Mouse (Mus musculus) heart, postnatal 36 days (tissue): ENCODE results near the gene Tshz2. TPM values are rescaled to one million over a fixed set of nuclear protein-coding genes. Genes with fewer than 3 reads are reported as not detected.
"Not testable (repeated sequence)": the region's sequence is repeated elsewhere in the genome, so short reads cannot be mapped to it uniquely, and the experiment has no call there.

Experiments used
- DNase-seq, 2 experiments: peaks; one replicate each; pipeline ENCODE4 v3.0.0; 2021 to 2022
- intact Hi-C: fragments of 180-260 bp; cut with DNase I; formaldehyde crosslinking; loops from one replicate; pipeline ENCODE4 v1.15.1; 2025
- total RNA-seq, 2 experiments: library from RNA; stranded (reverse); gene quantifications; 2 replicates each; pipeline ENCODE4 v1.2.3; 2021

Gene Tshz2
- 10 to 100 TPM; 13.6 to 14.9 TPM for total RNA-seq

DNA sequence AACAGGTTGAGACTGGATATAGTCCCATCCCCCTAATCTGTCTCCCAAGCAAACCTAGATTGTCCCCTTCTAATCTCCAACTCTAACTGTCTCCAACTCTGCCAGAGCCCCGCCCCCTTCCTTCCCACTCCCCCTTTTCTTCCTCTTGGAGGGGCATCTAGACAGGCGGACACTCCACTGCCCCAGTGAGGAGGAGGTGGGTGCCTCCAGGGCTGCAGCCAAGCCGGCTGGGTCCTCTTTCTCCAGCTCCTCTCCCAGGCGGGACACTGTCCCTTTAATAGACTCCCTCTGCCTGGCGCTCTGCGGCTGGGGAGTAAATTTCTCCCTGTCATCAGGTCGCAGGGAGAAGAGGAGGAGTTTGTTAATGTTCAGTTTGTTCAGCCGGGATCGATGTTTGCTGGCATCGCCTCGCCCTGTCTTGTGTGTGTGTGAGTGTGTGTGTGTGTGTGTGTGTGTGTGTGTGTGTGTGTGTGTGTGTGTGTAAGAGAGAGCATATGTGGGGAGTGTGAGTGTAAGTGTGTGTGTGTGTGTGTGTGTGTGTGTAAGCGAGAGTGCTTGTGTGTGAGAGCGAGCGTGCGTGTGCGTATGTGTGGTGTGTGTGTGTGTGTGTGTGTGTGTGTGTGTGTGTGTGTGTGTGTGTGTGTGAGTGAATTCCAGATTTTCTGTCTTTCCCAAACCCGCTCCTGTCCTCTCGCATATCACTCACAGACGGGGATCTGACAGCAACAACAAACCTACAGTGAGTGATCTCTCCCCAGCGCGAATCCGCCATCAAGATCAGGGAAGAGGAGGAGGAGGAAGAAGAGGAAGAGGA is at the start of gene Tshz2:
Gene Tshz2, plus strand, starts transcription at position 676 of the 814 bp plus-strand sequence.
- intact Hi-C loops = loop anchor here (1.0 to 10.0 kb wide), 3 partner anchors 38 to 212 kb away; no protein-coding TSS in a partner anchor
- peak; percentile 63 to 72 for DNase-seq

DNA sequence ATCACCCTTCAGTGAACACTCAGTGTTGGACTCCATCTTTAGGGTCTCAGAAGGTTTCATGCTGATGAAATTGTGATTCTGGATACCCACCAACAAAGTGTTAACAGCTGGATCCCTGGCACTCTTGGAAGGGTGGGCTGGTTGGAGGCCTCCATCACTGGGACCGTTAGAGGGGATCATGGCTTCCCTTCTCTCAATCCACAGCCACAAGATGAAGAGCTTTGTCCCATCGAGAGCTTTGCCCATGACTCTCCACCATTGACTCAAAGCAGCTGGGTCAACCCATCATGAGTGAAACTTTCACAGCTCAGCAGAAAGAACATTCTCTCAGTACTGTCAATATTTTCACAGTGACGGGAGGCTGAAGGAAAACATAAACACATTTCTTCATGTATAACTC is 49.3 kb upstream of the Tshz2 start:
- intact Hi-C loops = no loop called here
- DNase-seq = no peak

GRCm38 (mm10) chr2:169584745-169585456 is 47.9 kb upstream of the Tshz2 start:
- intact Hi-C loops = no loop called here
- no peak for DNase-seq

DNA sequence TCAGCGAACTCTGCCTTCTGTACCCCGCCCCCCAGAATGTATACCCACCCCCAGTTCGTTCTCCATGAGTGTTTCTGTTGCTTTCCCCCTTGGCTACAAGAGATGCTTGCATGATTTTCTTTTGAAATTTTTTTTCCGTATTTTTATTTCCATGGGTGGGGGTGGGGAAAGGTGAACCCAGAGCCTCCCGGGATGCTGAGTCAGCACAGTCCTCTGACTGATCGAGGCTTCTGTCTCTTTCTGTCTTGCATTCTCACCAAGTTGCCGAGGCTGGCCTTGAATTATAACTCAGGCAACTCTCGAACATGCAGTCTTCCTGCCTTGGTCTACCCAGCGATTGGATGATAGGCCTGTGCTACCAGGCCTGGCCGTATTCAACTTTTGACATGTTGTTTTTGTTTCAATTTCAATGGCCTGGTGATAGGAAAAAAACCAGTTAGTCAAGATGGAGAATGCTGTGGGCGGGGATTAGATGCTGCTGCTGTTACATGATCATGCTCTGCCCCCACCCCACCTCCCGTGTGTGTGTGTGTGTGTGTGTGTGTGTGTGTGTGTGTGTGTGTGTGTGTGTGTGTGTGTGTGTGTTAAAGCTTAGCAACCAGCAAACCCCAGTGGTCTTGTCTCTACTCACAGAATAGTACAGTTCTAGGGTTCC is 47.1 kb upstream of the Tshz2 start:
- intact Hi-C loops = no loop called here

GRCm38 (mm10) chr2:169586688-169587087 is 46.1 kb upstream of the Tshz2 start:
- no peak for DNase-seq
- intact Hi-C loops = no loop called here

More for the DNA sequence above, 47.1 kb upstream of the Tshz2 start:
- no peak for DNase-seq

DNA sequence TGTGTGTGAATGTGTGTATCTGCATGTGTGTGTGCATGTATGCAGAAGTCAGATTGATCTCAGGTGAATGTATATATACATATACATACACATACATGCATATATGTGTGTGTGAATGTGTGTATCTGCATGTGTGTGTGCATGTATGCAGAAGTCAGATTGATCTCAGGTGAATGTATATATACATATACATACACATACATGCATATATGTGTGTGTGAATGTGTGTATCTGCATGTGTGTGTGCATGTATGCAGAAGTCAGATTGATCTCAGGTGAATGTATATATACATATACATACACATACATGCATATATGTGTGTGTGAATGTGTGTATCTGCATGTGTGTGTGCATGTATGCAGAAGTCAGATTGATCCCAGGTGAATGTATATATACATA is 45.2 kb upstream of the Tshz2 start, which contains the start of gene Gm11011:
Gene Gm11011, minus strand, starts transcription at position 101 of the 400 bp plus-strand sequence.
- intact Hi-C loops, DNase-seq: not testable (repeated sequence)

GRCm38 (mm10) chr2:169589697-169590096 is 43.1 kb upstream of the Tshz2 start:
- intact Hi-C loops = no loop called here
- DNase-seq = no peak

DNA sequence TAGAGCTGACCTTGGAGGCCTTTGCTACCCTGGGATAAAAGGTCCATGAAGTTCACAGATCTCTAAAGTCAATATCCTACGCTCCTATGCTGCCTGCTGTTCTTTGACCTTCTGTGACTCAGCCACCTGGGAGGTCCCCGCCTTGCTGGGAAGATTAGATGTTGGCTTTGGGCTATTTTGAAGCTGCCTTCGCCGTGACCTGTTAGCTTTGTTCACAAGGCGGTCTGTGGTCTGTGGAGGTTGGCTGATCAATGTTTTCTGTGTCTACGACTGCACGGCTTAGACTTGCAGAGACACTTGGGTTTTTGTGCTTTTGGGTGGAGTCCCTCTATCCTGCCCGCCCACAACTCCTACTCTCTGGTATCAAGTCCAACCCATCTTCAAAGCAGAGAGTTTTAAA is 42.4 kb upstream of the Tshz2 start:
- DNase-seq = no peak
- intact Hi-C loops = no loop called here

- intact Hi-C loops = no loop called here
- no peak for DNase-seq
Observed at GRCm38 (mm10) chr2:169593742-169594141, 39.1 kb upstream of the Tshz2 start.

GRCm38 (mm10) chr2:169597357-169597756 is 35.5 kb upstream of the Tshz2 start:
- no peak for DNase-seq
- intact Hi-C loops = no loop called here

- intact Hi-C loops = no loop called here
- no peak for DNase-seq
Observed at GRCm38 (mm10) chr2:169597971-169598370, 34.8 kb upstream of the Tshz2 start.

GRCm38 (mm10) chr2:169599591-169599990 is 33.2 kb upstream of the Tshz2 start:
- intact Hi-C loops = no loop called here
- DNase-seq = no peak

- no peak for DNase-seq
- intact Hi-C loops = no loop called here
Observed at GRCm38 (mm10) chr2:169600163-169600562, 32.6 kb upstream of the Tshz2 start.

GRCm38 (mm10) chr2:169606901-169607678 is 25.7 kb upstream of the Tshz2 start:
- DNase-seq = no peak
- intact Hi-C loops = no loop called here

- intact Hi-C loops = no loop called here
- DNase-seq = no peak
Observed at GRCm38 (mm10) chr2:169607787-169608186, 25.0 kb upstream of the Tshz2 start.

GRCm38 (mm10) chr2:169609956-169610355 is 22.9 kb upstream of the Tshz2 start:
- DNase-seq = no peak
- intact Hi-C loops = no loop called here

GRCm38 (mm10) chr2:169610882-169611281 is 21.9 kb upstream of the Tshz2 start:
- no peak for DNase-seq
- intact Hi-C loops = no loop called here

GRCm38 (mm10) chr2:169611557-169611956 is 21.3 kb upstream of the Tshz2 start:
- intact Hi-C loops = no loop called here
- DNase-seq = no peak

DNA sequence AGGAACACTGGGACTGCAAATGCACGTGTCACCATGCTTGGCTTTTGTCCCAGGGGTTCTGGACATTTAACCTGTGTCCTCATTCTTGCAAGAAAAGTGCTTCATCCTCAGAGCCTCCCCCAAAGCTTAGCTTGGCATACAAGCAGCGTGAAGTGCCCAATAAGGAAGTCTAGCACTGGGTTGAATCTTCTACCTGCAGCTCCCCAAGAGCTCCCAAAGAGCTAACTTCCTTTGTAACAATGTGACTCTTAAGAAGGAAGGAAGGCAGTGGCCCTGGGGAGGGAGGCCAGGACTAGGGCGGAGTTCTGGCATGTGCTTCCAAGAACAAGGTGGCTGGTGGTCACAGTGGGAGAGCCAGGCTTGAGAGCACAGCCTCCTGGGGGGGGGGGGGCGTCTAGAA is 18.1 kb upstream of the Tshz2 start:
- intact Hi-C loops = no loop called here
- no peak for DNase-seq

- intact Hi-C loops = no loop called here
- DNase-seq = no peak
Observed at GRCm38 (mm10) chr2:169615998-169616397, 16.8 kb upstream of the Tshz2 start.
